Mouse (Mus musculus): Measurements from ENCODE around the gene Col4a5.
A peak's percentile ranks its signal among the peaks of the same experiment; 100 is the strongest.

Col4a5 gene

GRCm38 (mm10) chrX:141475110-141475509 is at the start of gene Col4a5:
TSS of gene Col4a5 (plus strand) at chrX:141475385.
- DNase-seq: peak; percentile 16 to 21

GRCm38 (mm10) chrX:141436780-141437179 is 38.4 kb upstream of the Col4a5 start:
- no peak for DNase-seq

GRCm38 (mm10) chrX:141439423-141439822 is 35.8 kb upstream of the Col4a5 start:
- DNase-seq: no peak

GRCm38 (mm10) chrX:141447936-141448335 is 27.2 kb upstream of the Col4a5 start:
- no peak for DNase-seq

- DNase-seq: no peak
These were observed 1.5 kb upstream of the Col4a5 start, which contains the start of gene Col4a6 for GRCm38 (mm10) chrX:141473470-141474302. TSS of gene Col4a6 (minus strand) at chrX:141474076.

GRCm38 (mm10) chrX:141475566-141476327 is 562 bp downstream of the Col4a5 start:
- no peak for DNase-seq

GRCm38 (mm10) chrX:141494545-141494944 is 19.4 kb downstream of the Col4a5 start:
- no peak for DNase-seq

- DNase-seq: no peak
These were observed 27.9 kb downstream of the Col4a5 start for GRCm38 (mm10) chrX:141503125-141503524.

- no peak for DNase-seq
These were observed 58.3 kb downstream of the Col4a5 start for GRCm38 (mm10) chrX:141533447-141533846.

- no peak for DNase-seq
These were observed 72.3 kb downstream of the Col4a5 start for GRCm38 (mm10) chrX:141547471-141547870.

GRCm38 (mm10) chrX:141590242-141590641 is 115.1 kb downstream of the Col4a5 start:
- no peak for DNase-seq

GRCm38 (mm10) chrX:141721725-141722124 is 246.5 kb downstream of the Col4a5 start:
- DNase-seq: no peak

- no peak for DNase-seq
These were observed 248.8 kb downstream of the Col4a5 start for GRCm38 (mm10) chrX:141723936-141724335.

- no peak for DNase-seq
These were observed 249.3 kb downstream of the Col4a5 start for GRCm38 (mm10) chrX:141724391-141724891.

GRCm38 (mm10) chrX:141724937-141725918 is 250.0 kb downstream of the Col4a5 start, which contains the start of gene Irs4:
TSS of gene Irs4 (minus strand) at chrX:141725263.
- DNase-seq: no peak

- no peak for DNase-seq
These were observed 254.4 kb downstream of the Col4a5 start for GRCm38 (mm10) chrX:141729570-141729969.
